Mouse (Mus musculus): ENCODE data around the gene Slc25a18. TPM values are rescaled to one million over a fixed set of nuclear protein-coding genes. Genes with fewer than 3 reads are reported as not detected.

The Slc25a18 gene
- total RNA-seq (2022) = 10 to 100 TPM; 63.7 to 71.1 (median 66.6) TPM

GRCm38 (mm10) chr6:120773149-120773628 is at the start of gene Slc25a18:
Gene Slc25a18 (plus strand): TSS chr6:120773578.
- peak in 1 of 2 experiments; percentile 52 for DNase-seq (ENCODE audit: low spot score in 2 of 2)

GRCm38 (mm10) chr6:120725986-120726385 is 47.4 kb upstream of the Slc25a18 start:
- DNase-seq (ENCODE audit: low spot score in 2 of 2) = no peak

DNA sequence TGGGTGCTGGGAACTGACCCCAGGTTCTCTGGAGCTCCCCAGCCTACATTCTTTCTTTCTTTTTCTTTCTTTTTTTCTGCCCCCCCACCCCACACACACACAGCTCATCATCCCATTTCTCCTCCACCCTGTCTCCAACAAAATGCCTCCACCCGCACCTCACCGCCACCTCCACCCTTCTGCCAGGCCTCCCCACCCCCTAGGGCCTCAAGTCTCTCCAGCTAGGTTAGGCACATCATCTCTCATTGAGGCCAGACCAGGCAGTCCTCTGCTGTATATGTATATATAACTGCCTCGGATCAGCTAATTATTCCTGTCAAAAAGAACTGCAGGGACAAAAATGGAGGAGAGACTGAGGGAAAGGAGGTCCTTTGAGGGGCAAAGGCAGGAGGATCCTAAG is 37.4 kb upstream of the Slc25a18 start:
- no peak for DNase-seq (ENCODE audit: low spot score in 2 of 2)

DNA sequence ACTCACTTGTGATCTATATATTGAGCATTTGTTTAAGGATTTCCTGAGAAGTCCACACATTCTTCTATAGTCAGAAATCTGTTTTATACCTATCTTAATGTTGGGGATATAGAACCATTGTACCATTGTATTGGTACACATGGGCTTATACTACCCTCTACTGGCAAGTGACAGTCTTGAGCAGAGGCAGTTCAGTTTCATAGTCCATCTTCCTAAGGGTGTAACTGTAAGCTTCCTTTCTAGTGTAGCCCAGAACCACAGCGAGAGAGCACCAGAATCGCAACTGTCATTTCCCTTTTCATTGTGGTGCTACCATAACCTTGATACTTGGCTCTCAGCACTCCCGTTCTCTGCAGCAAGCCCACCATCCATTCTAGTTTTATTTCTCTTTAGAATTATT is 36.8 kb upstream of the Slc25a18 start:
- no peak for DNase-seq (ENCODE audit: low spot score in 2 of 2)

DNA sequence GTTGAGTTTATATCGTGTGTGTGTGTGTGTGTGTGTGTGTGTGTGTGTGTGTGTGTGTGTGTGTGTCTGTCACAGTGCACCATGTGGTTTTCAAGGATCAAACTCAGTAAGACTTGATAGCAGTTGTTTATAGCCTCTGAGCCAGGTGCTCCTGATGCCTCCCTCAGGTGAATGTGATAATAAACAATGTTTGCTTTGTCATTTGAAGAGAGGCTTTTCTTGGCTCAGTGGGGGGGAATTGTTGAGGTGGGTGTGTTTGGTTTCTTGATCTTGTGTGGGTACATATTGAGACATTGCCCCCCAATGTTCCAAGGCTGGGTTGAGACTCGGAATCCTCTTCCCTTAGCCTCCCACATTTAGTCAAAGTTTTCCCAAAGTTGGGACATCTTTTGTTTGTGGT is 30.2 kb upstream of the Slc25a18 start:
- DNase-seq (ENCODE audit: low spot score in 2 of 2) = no peak

- DNase-seq (ENCODE audit: low spot score in 2 of 2) = no peak
Observed at GRCm38 (mm10) chr6:120744266-120744665, 29.1 kb upstream of the Slc25a18 start.

- no peak for DNase-seq (ENCODE audit: low spot score in 2 of 2)
Observed at GRCm38 (mm10) chr6:120746416-120746815, 27.0 kb upstream of the Slc25a18 start.

DNA sequence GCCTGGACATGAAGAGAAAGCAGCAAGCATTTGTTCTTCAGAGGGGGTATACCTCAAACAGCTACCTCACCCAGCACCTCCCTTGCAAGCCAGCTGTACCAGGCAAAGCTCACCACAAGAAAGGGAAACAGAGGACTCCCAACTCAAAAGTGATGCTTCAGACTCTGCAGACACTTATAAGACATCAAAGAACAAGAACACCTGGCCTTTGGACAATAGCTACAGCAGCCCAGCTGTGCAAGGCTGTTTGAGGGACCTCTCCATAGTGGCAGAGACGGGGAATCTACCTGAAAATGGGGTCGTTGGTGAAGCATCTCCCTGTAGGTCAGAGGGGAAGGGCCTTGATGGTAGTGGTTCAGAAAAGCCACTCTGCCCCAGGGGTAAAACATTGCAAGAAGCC is 12.2 kb upstream of the Slc25a18 start:
- DNase-seq (ENCODE audit: low spot score in 2 of 2) = no peak

- no peak for DNase-seq (ENCODE audit: low spot score in 2 of 2)
Observed at GRCm38 (mm10) chr6:120769972-120770371, 3.4 kb upstream of the Slc25a18 start.

- no peak for DNase-seq (ENCODE audit: low spot score in 2 of 2)
Observed at GRCm38 (mm10) chr6:120771366-120771765, 2.0 kb upstream of the Slc25a18 start.

DNA sequence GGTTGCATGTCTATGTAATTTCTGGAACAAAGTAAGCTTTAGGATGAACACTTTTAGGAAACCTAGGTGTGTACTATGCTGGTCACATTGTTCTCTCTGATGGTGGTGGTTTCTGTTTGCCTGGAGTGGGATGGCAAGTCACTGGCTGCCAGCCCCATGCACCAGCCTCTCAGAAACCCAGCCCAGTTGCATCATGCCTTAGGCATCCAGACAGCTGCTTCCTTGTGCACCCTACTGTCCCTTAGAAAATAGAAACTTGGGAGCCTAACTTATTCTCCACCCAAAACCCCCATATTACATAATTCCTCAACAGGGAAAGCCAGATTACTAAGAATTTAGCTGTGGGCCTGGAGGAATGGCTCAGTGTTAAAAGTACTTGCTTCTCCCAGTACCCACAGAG is 1.4 kb upstream of the Slc25a18 start:
- DNase-seq (ENCODE audit: low spot score in 2 of 2) = no peak

DNA sequence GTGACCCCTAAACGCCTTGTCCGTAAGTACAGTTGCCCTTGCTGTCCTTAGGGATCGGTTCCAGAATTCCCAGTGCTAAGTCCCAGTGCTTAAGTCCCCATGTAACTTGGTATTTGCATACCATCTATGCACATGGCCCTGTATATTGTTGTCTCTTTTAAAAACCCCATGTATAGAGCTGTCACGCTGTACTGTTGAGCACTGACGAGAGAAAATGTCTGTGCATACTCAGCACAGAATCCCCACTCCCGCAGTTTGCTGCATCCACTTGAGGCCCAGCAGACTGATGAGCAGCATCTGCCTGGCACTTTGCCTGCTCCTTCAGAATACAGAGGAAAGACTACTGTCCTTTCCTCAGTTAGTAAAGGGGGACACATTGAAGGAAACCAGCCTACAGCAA is 385 bp downstream of the Slc25a18 start:
- no peak for DNase-seq (ENCODE audit: low spot score in 2 of 2)

DNA sequence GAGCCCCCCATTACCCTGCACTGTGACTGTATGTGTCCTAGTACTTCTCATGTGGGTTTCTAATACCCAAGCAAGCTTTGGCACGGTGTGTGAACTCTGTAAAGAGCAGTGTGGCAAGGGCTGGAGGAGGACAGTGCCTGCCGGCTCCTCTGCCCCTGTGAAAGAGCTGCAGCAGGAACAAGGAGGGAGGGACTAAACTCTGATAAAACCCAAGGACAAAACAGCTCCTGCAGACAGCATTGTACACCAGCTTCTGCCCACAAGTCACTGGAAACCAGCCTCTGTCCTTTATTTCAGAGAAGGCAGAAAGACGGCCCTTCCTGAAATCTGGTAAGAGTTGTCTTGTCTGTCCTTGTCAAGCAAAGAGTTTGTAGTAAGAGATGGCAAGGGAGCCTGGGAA is 2.9 kb downstream of the Slc25a18 start:
- DNase-seq (ENCODE audit: low spot score in 2 of 2) = no peak

- DNase-seq (ENCODE audit: low spot score in 2 of 2) = no peak
Observed at GRCm38 (mm10) chr6:120777533-120777932, 4.2 kb downstream of the Slc25a18 start.

DNA sequence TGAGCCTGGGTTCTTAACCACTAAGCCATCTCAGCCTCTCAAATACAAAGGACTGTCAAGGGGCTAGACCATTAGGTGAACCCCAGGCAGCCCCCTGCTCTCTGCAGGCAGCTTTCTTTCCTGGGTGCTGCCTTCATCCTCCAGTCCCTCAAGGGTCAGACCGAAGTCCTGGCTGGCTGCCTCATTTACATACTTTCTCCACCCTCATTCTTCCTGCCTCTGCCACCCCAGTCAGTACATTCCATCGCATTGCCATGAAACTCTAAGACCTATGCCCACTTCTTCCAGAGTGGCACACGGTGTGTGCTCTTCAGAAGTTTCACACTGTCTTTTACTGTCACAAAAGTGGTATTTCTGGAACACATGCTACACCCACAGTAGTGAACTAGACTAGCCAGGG is 4.8 kb downstream of the Slc25a18 start:
- no peak for DNase-seq (ENCODE audit: low spot score in 2 of 2)

- no peak for DNase-seq (ENCODE audit: low spot score in 2 of 2)
Observed at GRCm38 (mm10) chr6:120782948-120783347, 9.6 kb downstream of the Slc25a18 start.

DNA sequence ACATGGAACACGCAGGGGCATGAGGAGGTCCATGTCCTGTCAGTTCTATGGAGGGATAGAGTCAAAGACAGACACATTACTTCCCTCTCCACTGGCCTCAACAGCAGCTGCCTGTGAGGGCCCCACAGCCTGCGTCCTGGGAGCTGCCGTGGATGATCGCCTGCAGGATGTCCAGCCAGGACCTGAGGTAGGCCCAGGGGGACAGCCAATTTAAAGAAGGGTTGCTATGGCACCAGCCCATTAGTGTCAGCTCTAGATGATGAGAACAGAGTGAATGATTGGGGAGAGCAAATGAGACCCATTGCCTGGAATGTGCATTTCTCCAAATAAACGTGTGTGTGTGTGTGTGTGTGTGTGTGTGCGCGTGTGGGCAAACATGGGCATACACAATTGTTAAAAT is 11.0 kb downstream of the Slc25a18 start:
- no peak for DNase-seq (ENCODE audit: low spot score in 2 of 2)

DNA sequence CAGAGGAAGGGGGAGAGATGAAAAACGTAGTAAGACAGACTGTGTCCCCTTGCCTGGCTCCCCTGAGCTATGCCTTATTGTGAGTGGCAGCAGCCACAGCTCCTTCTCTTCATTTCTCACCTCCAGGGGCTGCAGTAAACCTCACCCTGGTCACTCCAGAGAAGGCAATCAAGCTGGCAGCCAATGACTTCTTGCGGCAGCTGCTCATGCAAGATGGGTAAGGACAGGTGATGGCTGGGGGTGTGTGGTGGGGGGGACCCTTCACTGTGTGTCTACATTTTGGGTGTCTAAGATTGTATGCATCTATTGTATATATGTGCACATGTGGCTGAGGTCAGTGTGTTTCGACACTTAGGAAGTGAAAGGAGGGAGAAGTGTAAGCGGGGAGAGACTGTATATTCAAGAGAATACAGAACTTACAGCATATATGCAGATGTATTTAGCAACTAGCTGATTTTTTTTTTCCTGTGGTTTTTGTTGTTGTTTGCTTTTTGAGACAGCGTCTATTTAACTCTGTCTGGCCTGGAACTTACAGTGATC is 14.8 kb downstream of the Slc25a18 start:
- no peak for DNase-seq (ENCODE audit: low spot score in 2 of 2)

- no peak for DNase-seq (ENCODE audit: low spot score in 2 of 2)
Observed at GRCm38 (mm10) chr6:120788904-120789303, 15.5 kb downstream of the Slc25a18 start.

GRCm38 (mm10) chr6:120790153-120790552 is 16.8 kb downstream of the Slc25a18 start:
- DNase-seq (ENCODE audit: low spot score in 2 of 2) = no peak

GRCm38 (mm10) chr6:120790717-120791116 is 17.3 kb downstream of the Slc25a18 start:
- DNase-seq (ENCODE audit: low spot score in 2 of 2) = no peak

DNA sequence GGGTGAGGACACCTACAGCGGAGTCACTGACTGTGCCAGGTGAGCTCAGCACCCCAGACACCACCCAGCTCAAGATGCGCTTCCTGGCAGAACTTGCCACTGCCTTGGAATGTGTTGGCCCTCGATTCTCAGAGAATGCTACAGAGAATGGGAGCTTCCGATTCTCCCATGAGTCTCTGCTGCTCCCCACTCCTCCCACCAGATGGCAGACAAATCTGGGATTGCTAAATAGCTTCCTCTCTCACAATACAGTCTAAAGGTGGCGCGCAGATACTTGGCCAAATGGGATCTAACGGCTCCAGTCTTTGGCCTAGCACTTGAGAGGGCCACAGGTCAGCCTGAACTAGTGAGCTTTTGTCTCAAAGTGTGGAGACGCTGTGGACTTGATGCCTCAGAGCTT is 19.6 kb downstream of the Slc25a18 start:
- DNase-seq (ENCODE audit: low spot score in 2 of 2) = peak in 1 of 2 experiments; percentile 41

DNA sequence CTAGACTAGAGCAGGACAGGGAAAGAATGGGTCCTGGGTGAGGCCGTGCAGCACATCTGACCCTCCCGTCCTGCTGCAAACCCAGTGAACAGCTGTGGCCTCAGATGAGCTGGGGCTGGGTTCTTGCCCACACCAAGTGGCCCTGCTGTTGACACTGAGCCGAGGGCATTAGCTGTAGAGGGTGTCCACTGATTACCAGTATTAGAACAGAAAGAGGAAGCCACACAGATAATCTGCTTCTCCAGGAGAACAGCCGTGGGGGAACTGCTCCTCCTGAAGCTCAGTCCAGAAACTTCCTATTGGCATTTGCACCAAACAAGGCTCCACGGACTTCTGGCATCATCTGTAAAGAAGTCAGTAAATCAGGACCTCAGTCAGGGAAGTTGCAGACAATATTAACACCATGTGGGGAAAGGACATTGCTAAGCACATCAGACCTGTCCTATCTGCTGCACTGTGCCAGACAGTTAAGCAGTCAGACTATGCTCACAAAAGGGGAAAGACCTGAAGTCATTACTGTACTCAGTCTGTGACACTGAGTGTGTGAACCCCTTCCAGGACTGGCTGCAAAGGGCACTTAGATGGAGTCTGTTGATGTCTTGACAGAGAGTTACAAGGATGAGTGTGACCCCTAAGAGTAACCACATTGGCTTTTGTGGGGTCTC is 22.2 kb downstream of the Slc25a18 start:
- no peak for DNase-seq (ENCODE audit: low spot score in 2 of 2)

Measured in left cerebral cortex, adult 8-10 months (tissue).